9 mouse cellular contexts compared by ENCODE assay signal in genomic region chr9:80202374-80203060, GRCm38 (mm10). TPM values are rescaled to one million over a fixed set of nuclear protein-coding genes. Genes with fewer than 3 reads are reported as not detected.
DNase-seq lines count a peak whose midpoint lies in the region; ATAC-seq lines count a peak whose summit lies in the region.
"Had no signal": no experiment of that assay in that cellular context is flagged by ENCODE, and none has a peak within 500 bp of the region (broad histone marks: within the 10 kb centered on the region; RNA-seq: fewer than 3 reads in every experiment).

No protein-coding gene starts in this region.

- no peak overlapping the region for H3K27ac ChIP-seq in kidney, embryonic 15.5 days
- no peak overlapping the region for H3K27ac ChIP-seq in hindbrain, embryonic 12.5 days
- no peak overlapping the region for H3K27ac ChIP-seq in midbrain, embryonic 11.5 days (ENCODE audit: low read depth, low read length)
- H3K27ac ChIP-seq: embryonic facial prominence, embryonic 12.5 days had no signal

- no peaks in the 10 kb centered on the region for H3K36me3 ChIP-seq in kidney, embryonic 15.5 days
- H3K36me3 ChIP-seq in hindbrain, embryonic 12.5 days: no peaks in the 10 kb centered on the region
- no peaks in the 10 kb centered on the region for H3K36me3 ChIP-seq in midbrain, embryonic 11.5 days (ENCODE audit: control insufficient read depth, insufficient read depth, low read length)
- H3K36me3 ChIP-seq: embryonic facial prominence, embryonic 12.5 days had no signal

- peak; percentile 40 to 51 for DNase-seq in cerebellum, postnatal 10 days
- DNase-seq in cerebellum, adult 9-11 months: no peak
- no peak for DNase-seq in kidney, adult 11 months
- no peak for DNase-seq in midbrain, embryonic 11.5 days (ENCODE audit: low spot score, missing footprints)
- no peak for DNase-seq in c-Kit-positive CD71-positive TER-119-positive erythroid progenitor cells, embryonic 14.5 days (ENCODE audit: low spot score)

- no peak overlapping the region for H3K4me3 ChIP-seq in kidney, embryonic 15.5 days (replicated peaks)
- no peak overlapping the region for H3K4me3 ChIP-seq in hindbrain, embryonic 12.5 days
- H3K4me3 ChIP-seq in midbrain, embryonic 11.5 days (ENCODE audit: low read depth, low read length): no peak overlapping the region
- H3K4me3 ChIP-seq: embryonic facial prominence, embryonic 12.5 days had no signal

- 0 out of 2 replicates have a peak, but pooled peaks cover 4% of the 10 kb centered on the region for H3K4me1 ChIP-seq in kidney, embryonic 15.5 days
- H3K4me1 ChIP-seq in hindbrain, embryonic 12.5 days: 0 out of 2 replicates have a peak, but pooled peaks cover 1% of the 10 kb centered on the region
- H3K4me1 ChIP-seq in midbrain, embryonic 11.5 days (ENCODE audit: control insufficient read depth, insufficient read depth, low read length): peaks cover 13% of the 10 kb centered on the region; the same call in 1 of the 2 replicates
- H3K4me1 ChIP-seq: embryonic facial prominence, embryonic 12.5 days had no signal

- WGBS in kidney, embryonic 15.5 days: 85% methylated on average over 14 of the region's 14 CpGs
- 80% methylated on average over 14 of the region's 14 CpGs for WGBS in hindbrain, embryonic 12.5 days
- 76% methylated on average over 14 of the region's 14 CpGs for WGBS in midbrain, embryonic 11.5 days

- H3K27me3 ChIP-seq in kidney, embryonic 15.5 days: no peaks in the 10 kb centered on the region
- no peaks in the 10 kb centered on the region for H3K27me3 ChIP-seq in hindbrain, embryonic 12.5 days
- H3K27me3 ChIP-seq in midbrain, embryonic 11.5 days (ENCODE audit: control insufficient read depth, insufficient read depth, low read length): no peaks in the 10 kb centered on the region
- H3K27me3 ChIP-seq: embryonic facial prominence, embryonic 12.5 days had no signal

- no peaks in the 10 kb centered on the region for H3K9me3 ChIP-seq in kidney, embryonic 15.5 days (replicated peaks)
- no peaks in the 10 kb centered on the region for H3K9me3 ChIP-seq in hindbrain, embryonic 12.5 days (replicated peaks)
- no peaks in the 10 kb centered on the region for H3K9me3 ChIP-seq in midbrain, embryonic 11.5 days (ENCODE audit: control insufficient read depth, low read length)
- H3K9me3 ChIP-seq: embryonic facial prominence, embryonic 12.5 days had no signal

- H3K9ac ChIP-seq in kidney, embryonic 15.5 days: no peak overlapping the region
- H3K9ac ChIP-seq in hindbrain, embryonic 12.5 days: no peak overlapping the region
- no peak overlapping the region for H3K9ac ChIP-seq in midbrain, embryonic 11.5 days (ENCODE audit: low read length)
- H3K9ac ChIP-seq: embryonic facial prominence, embryonic 12.5 days had no signal

- no peak overlapping the region for H3K4me2 ChIP-seq in kidney, embryonic 15.5 days
- H3K4me2 ChIP-seq in hindbrain, embryonic 12.5 days (replicated peaks): no peak overlapping the region
- no peak overlapping the region for H3K4me2 ChIP-seq in midbrain, embryonic 11.5 days
- H3K4me2 ChIP-seq: embryonic facial prominence, embryonic 12.5 days had no signal

- ATAC-seq in kidney, embryonic 15.5 days (replicated peaks; ENCODE audit: low FRiP score): 0 out of 2 replicates have a peak, but pooled peaks have one; percentile 25
- 0 out of 2 replicates have a peak, but pooled peaks have one; percentile 52 for ATAC-seq in hindbrain, embryonic 12.5 days (ENCODE audit: low FRiP score)
- ATAC-seq in midbrain, embryonic 11.5 days (ENCODE audit: low FRiP score): peak; percentile 46; the same call in 1 of the 2 replicates
- no peak for ATAC-seq in activated CD4-positive, CD25-positive, alpha-beta regulatory T cell, adult 4 months

RNA-seq across cellular contexts. Expression of gene Myo6, which starts 37.7 kb away (rescaled TPM):
- polyA plus RNA-seq in kidney, embryonic 15.5 days (2015; fragmentation: Nextera tagmentation; extraction: Ambion mirVana): 54.0 and 56.7 TPM in 2 replicates
- polyA plus RNA-seq in hindbrain, embryonic 12.5 days (2016; fragmentation: Nextera tagmentation; extraction: Ambion mirVana): 16.1 and 19.6 TPM in 2 replicates
- 11.1 and 14.4 TPM in 2 replicates for polyA plus RNA-seq in midbrain, embryonic 11.5 days (2014; fragmentation: Nextera tagmentation; extraction: Ambion mirVana)
- 10 to 100 TPM; 24.1 to 31.3 TPM for polyA plus RNA-seq in activated CD4-positive, CD25-positive, alpha-beta regulatory T cell, adult 4 months (2017; shearing (Covaris generic))

Comparison
In these comparisons a context has a peak if more than half of its experiments do, and no peak if none do; other contexts are left out.
1. DNase-seq: peak in cerebellum, postnatal 10 days (2 of 2); none in cerebellum, adult 9-11 months (single experiment), kidney, adult 11 months (single experiment), midbrain, embryonic 11.5 days (single experiment) and c-Kit-positive CD71-positive TER-119-positive erythroid progenitor cells, embryonic 14.5 days (single experiment).